8 mouse cellular contexts compared by ENCODE assay signal in the genomic region with DNA sequence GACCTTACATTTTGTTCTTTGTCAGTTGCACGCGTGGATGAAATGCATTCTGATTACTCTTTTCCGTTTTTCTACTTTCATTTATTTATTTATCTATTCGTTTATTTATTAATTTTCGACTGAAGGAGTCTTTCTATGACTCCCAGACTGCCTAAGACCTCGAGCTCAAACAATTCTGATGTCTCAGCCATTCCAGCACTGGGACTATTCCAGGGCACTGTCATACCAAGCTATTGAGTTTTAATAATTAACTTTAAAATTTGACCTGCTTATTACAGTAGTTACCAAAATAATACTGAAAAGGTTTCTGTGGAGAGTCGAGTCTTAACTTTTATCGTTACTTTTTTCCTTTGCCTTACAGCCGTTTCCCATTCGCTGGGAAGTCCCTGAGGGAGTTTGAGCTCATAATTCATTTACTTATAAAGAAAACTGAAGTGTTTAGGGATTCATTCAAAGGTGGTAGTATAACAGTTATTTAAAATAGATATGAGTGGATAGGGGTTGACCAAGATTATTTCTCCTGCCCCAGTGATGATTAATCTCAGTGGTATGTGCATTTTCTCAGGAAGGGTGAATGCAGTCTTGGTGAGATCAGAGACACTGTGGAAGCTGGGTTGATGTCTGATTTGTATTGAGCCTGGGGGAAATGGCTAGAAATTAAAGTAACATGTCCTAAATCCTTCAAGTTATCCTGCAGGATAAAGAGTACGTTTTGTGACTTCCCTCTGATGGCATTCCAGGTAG. TPM values are rescaled to one million over a fixed set of nuclear protein-coding genes. Genes with fewer than 3 reads are reported as not detected.
A peak's percentile ranks its signal among the peaks of the same experiment; 100 is the strongest.
DNase-seq lines count a peak whose midpoint lies in the region; ATAC-seq lines count a peak whose summit lies in the region.

No protein-coding gene starts in this region.

- H3K9me3 ChIP-seq in heart, embryonic 16.5 days (replicated peaks; ENCODE audit: control insufficient read depth, low read length): no peaks in the 10 kb centered on the region
- no peaks in the 10 kb centered on the region for H3K9me3 ChIP-seq in embryonic facial prominence, embryonic 11.5 days (replicated peaks; ENCODE audit: control insufficient read depth, low read length)
- H3K9me3 ChIP-seq in midbrain, embryonic 15.5 days: no peaks in the 10 kb centered on the region

- no peak overlapping the region for H3K27ac ChIP-seq in heart, embryonic 16.5 days (ENCODE audit: low read length)
- H3K27ac ChIP-seq in embryonic facial prominence, embryonic 11.5 days (replicated peaks; ENCODE audit: low read depth, low read length): no peak overlapping the region
- no peak overlapping the region for H3K27ac ChIP-seq in midbrain, embryonic 15.5 days

- H3K36me3 ChIP-seq in heart, embryonic 16.5 days (ENCODE audit: control insufficient read depth, insufficient read depth): no peaks in the 10 kb centered on the region
- H3K36me3 ChIP-seq in embryonic facial prominence, embryonic 11.5 days (replicated peaks; ENCODE audit: control insufficient read depth, insufficient read depth, low read depth, low read length): no peaks in the 10 kb centered on the region
- no peaks in the 10 kb centered on the region for H3K36me3 ChIP-seq in midbrain, embryonic 15.5 days (replicated peaks)

- H3K4me1 ChIP-seq in heart, embryonic 16.5 days (ENCODE audit: control insufficient read depth, insufficient read depth, low read length): peaks cover 22% of the 10 kb centered on the region
- H3K4me1 ChIP-seq in embryonic facial prominence, embryonic 11.5 days (ENCODE audit: control insufficient read depth, insufficient read depth, low read length): no peaks in the 10 kb centered on the region
- H3K4me1 ChIP-seq in midbrain, embryonic 15.5 days: peaks cover 10% of the 10 kb centered on the region

- WGBS in heart, embryonic 16.5 days: 33% methylated on average over 11 of the region's 11 CpGs
- WGBS in embryonic facial prominence, embryonic 11.5 days: 41% methylated on average over 11 of the region's 11 CpGs
- WGBS in midbrain, embryonic 15.5 days: 55% methylated on average over 11 of the region's 11 CpGs

- DNase-seq in heart, postnatal 36 days: no peak
- no peak for DNase-seq in embryonic facial prominence, embryonic 11.5 days (ENCODE audit: low spot score)
- peak; percentile 75 for DNase-seq in kidney, adult 9 months
- no peak for DNase-seq in left cerebral cortex, postnatal 14 days (ENCODE audit: low spot score in 2 of 2)
- DNase-seq in ovary, postnatal 10 days (ENCODE audit: low spot score): no peak
- DNase-seq in layer of hippocampus, postnatal 14 days (ENCODE audit: low spot score in 2 of 2): no peak

- intact Hi-C loops in heart, postnatal 36 days (cut with DNase I): loop anchor here (2.0 kb wide), 1 partner anchor 34 kb away; no protein-coding TSS in a partner anchor
- intact Hi-C loops in left cerebral cortex, postnatal 14 days (cut with DNase I): no loop called here

- no peak for ATAC-seq in heart, embryonic 16.5 days (replicated peaks; ENCODE audit: extremely low read depth, insufficient read depth, low FRiP score)
- no peak for ATAC-seq in embryonic facial prominence, embryonic 11.5 days (replicated peaks; ENCODE audit: insufficient number of reproducible peaks, low FRiP score, low TSS enrichment, low read depth)
- ATAC-seq in midbrain, embryonic 15.5 days (replicated peaks): no peak

- no peaks in the 10 kb centered on the region for H3K27me3 ChIP-seq in heart, embryonic 16.5 days (ENCODE audit: control insufficient read depth, insufficient read depth, low read length)
- no peaks in the 10 kb centered on the region for H3K27me3 ChIP-seq in embryonic facial prominence, embryonic 11.5 days (ENCODE audit: control insufficient read depth, insufficient read depth, low read length)
- H3K27me3 ChIP-seq in midbrain, embryonic 15.5 days (replicated peaks): no peaks in the 10 kb centered on the region

- H3K4me2 ChIP-seq in heart, embryonic 16.5 days (ENCODE audit: low read depth, low read length): peak overlapping the region; percentile 81
- peak overlapping the region; percentile 68; the same call in 1 of the 2 replicates for H3K4me2 ChIP-seq in embryonic facial prominence, embryonic 11.5 days (ENCODE audit: low read depth, low read length)
- peak overlapping the region; percentile 93 for H3K4me2 ChIP-seq in midbrain, embryonic 15.5 days

- peak overlapping the region; percentile 81 for H3K9ac ChIP-seq in heart, embryonic 16.5 days (ENCODE audit: low read length)
- no peak overlapping the region for H3K9ac ChIP-seq in embryonic facial prominence, embryonic 11.5 days (replicated peaks; ENCODE audit: low read length)
- no peak overlapping the region for H3K9ac ChIP-seq in midbrain, embryonic 15.5 days

- H3K4me3 ChIP-seq in heart, embryonic 16.5 days (ENCODE audit: low read length): peak overlapping the region; percentile 69
- peak overlapping the region; percentile 60 for H3K4me3 ChIP-seq in embryonic facial prominence, embryonic 11.5 days (ENCODE audit: low read depth, low read length)
- H3K4me3 ChIP-seq in midbrain, embryonic 15.5 days: peak overlapping the region; percentile 76

RNA-seq across cellular contexts. Expression of gene Abcg2, which starts 56.9 kb away (rescaled TPM):
- polyA plus RNA-seq in heart, embryonic 16.5 days (2015; fragmentation: Nextera tagmentation; extraction: Ambion mirVana): 59.8 and 61.3 TPM in 2 replicates
- total RNA-seq in heart, postnatal 36 days (2021): 10 to 100 TPM; 32.0 to 35.0 TPM
- polyA plus RNA-seq in embryonic facial prominence, embryonic 11.5 days (2014; fragmentation: Nextera tagmentation; extraction: Ambion mirVana): 59.7 and 66.7 TPM in 2 replicates
- polyA plus RNA-seq in midbrain, embryonic 15.5 days (2015; fragmentation: Nextera tagmentation; extraction: Ambion mirVana): 33.3 and 37.6 TPM in 2 replicates
- total RNA-seq in left cerebral cortex, postnatal 14 days (2021): 10 to 100 TPM; 22.6 to 26.7 TPM
- 10 to 100 TPM; 23.5 to 24.8 TPM for total RNA-seq in layer of hippocampus, postnatal 14 days (2021)
